Mouse (Mus musculus) CH12.LX (cell line): ENCODE measurements around the gene Card9.

Source experiments
- E2F4 ChIP-seq: IDR thresholded peaks from 2 replicates; pipeline ENCODE4 v1.6.1; 2011; ENCODE audit warnings: low read depth, low read length, improper control_type of control experiment; ENCODE audit not compliant: insufficient replicate concordance
- EP300 ChIP-seq: IDR thresholded peaks from 2 replicates; pipeline ENCODE4 v1.6.1; 2011; ENCODE audit warnings: low read length, improper control_type of control experiment
- MAX ChIP-seq: IDR thresholded peaks from 2 replicates; pipeline ENCODE4 v1.6.1; 2011; ENCODE audit warnings: low read length, improper control_type of control experiment
- RCOR1 ChIP-seq: conservative IDR thresholded peaks from 2 replicates; pipeline ENCODE4 v1.6.1; 2012; ENCODE audit warnings: low read depth, mild to moderate bottlenecking, inconsistent platforms, low read length, improper control_type of control experiment
- UBTF ChIP-seq: IDR thresholded peaks from 2 replicates; pipeline ENCODE4 v1.6.1; 2012; ENCODE audit warnings: low read depth, mild to moderate bottlenecking, inconsistent platforms, low read length, improper control_type of control experiment, moderate library complexity

- TF ChIP-seq E2F4, result no peak
- no peak for TF ChIP-seq UBTF
- TF ChIP-seq MAX, result no peak
- TF ChIP-seq EP300, result no peak
- no peak for TF ChIP-seq RCOR1
Observed at GRCm38 (mm10) chr2:26372396-26372795, 11.7 kb upstream of the Card9 start.
